Mouse (Mus musculus): ENCODE results near the gene Pea15a. TPM values are rescaled to one million over a fixed set of nuclear protein-coding genes. Genes with fewer than 3 reads are reported as not detected.

Gene Pea15a
- total RNA-seq, 2 experiments from 2014 or later = 351 to 392 TPM

DNA sequence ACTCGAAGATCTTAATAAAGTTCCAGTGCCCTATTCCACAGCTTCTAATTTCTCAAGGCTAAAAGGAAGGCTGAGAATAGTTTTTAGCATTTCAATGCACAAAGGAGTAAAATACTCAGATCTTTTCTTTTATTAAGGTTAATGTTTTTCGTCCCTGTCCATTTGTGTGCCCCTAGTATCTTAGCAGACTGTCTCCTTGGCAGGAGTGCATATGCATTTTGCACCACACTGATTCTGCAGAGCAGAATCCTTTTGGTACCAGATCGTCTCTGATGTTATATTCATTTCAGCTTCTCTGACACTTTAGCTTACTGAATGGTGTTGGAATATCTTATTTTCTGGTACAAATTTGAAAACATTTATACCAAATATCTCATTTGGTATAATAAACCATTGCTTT lies 24.8 kb downstream of the Pea15a start:
- no peak for DNase-seq (ENCODE audit: low spot score in 2 of 2)

DNA sequence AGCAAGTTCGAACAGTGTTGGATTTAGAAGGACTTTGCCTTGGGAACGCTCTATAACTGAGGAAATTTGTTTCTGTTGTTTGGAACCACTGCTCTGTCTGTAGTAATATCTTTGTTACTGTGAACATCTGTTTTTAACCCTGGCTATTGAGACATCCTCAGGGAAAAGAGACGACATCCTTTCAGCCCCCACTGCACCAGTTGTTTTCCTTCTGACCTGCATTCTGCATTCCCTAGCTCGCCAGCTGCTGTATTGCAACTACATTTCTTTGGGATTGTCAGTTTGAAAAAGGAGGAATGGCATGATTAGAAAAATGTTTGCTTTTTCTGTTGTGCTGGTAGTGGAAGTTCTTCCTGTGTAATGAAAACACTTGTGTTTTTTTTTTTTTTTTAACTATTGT lies 25.7 kb downstream of the Pea15a start:
- DNase-seq (ENCODE audit: low spot score in 2 of 2) = no peak

DNA sequence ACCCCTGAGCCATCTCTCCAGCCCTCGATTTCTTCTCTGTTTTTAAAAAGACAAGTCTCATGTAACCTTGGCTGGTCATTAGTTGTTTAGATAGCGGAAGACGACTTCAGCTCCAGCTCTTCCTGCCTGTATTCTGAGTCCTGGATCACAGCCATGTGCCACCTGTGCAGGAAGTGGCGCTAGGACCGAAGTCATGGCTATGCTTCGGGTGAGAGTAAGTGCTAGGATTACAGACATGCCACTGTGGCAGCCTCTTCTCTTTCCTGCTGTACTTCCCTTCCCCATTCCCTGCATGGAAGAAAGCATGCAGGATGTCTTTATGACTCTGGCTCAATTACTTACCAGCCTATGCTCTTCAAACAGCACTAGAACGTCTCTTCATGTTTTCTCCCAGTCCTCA lies 27.5 kb downstream of the Pea15a start:
- no peak for DNase-seq (ENCODE audit: low spot score in 2 of 2)

DNA sequence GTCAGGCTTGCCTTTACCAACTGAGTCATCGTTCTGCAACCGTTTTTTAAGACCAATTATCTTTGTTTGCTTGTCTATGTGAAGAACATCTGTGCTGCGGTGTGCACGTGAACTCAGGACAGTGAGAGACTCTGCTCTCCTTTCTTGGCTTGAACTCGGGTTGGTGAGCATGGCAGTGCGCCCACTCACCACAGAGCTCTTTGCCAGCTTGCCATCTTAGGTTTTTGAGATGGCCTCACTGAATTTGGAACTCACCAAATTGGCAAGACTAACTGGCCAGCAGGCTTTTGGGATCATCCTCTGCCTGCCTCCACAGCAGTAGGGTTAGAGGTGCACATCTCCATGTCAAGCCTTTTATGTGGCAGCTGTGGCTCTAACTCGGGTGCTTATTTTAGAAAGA lies 28.8 kb downstream of the Pea15a start:
- DNase-seq (ENCODE audit: low spot score in 2 of 2) = no peak

DNA sequence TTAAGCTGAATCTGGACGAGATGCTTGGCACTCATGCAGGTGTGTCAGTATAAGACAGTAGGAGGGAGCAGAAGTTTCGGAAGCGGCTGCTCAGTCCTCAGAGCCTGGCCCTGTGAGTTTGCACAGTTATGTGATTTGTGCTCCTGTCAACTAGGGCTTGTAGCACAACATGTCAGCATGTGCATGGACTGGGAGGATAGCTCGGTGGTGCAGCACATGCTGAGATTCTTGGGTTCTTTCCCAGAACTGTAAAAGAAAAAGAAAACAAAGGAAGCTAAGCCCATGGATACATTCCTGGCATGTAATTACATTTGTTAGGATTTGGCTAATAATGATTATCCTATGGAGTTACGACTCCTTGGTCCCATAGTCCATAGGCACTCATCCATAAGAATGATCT lies 33.4 kb downstream of the Pea15a start:
- no peak for DNase-seq (ENCODE audit: low spot score in 2 of 2)

DNA sequence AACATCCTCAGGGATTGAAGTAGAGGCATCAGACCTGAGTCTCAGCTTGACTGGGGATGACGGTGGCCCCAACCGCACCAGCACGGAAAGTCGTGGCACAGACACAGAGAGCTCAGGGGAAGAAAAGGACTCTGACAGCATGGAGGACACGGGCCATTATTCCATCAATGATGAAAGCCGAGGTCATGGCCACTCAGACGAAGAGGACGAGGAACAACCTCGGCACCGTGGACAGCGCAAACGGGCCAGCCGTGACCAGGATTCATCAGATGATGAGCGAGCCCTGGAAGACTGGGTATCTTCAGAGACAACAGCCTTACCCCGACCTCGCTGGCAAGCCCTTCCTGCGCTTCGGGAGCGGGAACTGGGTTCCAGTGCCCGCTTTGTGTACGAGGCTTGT lies 34.2 kb downstream of the Pea15a start:
- no peak for DNase-seq (ENCODE audit: low spot score in 2 of 2)

DNA sequence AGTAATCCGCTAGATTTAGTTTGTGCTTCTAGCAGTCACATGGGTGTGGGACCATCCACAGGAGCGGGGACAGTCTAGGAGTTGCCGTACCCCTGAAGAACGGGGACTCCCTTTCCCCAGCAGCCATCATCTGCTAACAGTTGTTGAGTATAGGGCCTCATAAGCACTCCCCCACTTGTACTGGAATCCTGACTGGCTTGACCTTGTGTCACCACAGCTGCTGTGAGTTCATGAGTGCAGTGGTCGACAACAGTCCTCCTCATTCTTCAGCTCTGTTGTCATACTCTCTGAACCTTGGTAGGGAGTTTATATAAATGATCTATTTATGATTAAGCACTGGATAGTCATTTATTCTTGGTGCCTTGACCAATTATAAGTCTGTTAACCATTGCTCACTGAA lies 36.8 kb downstream of the Pea15a start:
- DNase-seq (ENCODE audit: low spot score in 2 of 2) = no peak

DNA sequence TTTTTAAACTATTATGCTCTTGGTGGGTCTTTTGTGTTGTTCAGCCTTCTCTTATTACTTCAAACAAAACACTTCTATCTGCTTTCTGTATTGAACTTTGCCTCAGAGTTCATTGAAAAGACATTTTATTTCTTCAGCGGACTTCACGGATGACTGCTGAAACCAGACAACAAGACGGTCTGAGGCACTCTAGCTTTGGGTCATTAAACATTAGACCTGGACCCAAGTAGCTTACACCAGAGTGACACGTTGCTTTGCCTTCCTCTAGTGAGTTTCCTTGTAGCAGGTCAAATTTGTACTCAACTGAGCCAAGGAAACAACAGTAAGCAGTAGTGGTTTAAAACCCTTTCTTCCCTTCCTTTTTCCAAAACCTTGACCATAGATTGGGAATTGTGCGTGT lies 38.7 kb downstream of the Pea15a start:
- no peak for DNase-seq (ENCODE audit: low spot score in 2 of 2)

DNA sequence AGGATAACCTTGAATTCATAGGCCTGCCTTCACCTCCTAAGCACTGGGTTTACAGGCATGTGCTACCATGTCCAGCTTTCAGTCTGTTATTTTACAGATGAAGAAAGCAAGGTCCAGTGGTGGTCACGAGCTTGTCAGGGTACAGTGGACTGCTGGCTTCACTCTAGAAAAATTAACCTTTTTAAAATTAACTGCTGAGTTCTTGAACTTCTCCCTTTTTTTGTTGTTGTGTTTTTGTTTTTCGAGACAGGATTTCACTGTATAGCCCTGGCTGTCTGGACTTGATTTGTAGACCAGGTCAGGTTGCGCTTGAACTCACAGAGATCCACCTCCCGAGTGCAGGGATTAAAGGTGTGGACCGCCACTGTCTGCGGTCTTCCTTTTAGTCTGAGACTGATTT lies 43.6 kb downstream of the Pea15a start:
- DNase-seq (ENCODE audit: low spot score in 2 of 2) = no peak

DNA sequence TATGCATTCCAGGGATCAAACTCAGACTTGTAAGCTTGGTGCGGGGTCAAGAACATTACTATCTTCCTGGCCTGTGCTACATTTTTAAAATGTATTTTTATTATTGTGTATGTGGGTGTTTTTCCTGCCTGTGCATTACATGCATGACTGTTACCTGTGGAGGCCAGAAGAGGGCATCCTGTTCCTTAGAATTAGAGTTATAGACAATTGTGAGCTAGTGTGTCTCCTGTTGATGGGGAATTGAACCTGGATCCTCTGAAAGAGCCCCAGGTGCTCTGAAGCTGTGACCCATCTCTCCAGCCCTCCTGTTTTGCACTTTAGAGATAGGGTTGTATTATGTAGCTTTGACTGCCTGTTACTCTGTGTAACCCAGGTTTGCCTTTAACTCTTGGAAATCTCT lies 44.6 kb downstream of the Pea15a start:
- DNase-seq (ENCODE audit: low spot score in 2 of 2) = no peak

DNA sequence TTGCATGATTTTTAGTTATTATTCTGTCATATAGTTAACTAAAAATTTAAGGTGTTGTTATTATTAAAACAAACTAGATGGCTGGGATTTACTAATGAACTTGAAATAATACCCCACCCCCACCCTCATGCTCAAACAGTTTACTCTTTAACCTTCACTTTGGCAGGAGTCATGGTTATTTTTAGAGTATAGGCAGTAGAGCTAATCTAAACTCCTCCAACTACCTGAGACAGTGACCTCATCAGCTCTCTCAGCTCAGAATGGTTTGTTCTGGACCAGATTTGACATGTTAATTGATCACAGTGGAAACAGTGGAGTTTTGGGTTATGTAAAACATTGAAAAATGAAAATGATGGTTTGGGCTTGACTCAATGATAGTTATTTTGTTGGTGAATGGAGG lies 46.1 kb downstream of the Pea15a start:
- DNase-seq (ENCODE audit: low spot score in 2 of 2) = no peak

DNA sequence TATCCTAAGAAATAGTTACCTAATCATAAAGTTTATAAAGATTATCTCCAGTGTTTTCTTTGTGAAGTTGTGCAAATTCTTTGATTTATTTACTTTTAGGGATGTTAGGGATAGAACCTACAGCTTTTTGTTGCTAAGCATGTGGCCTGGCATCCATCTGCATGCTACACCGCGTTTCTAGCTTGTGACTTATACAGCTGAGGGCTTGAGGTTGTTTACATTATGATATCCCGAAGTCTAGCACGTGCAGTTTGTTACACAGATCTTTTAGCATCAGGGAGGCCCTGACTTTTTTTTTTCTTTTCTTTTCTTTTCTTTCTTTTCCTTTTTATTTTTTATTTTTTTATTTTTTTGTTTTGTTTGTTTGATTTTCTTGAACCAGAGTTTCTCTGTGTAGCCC lies 46.6 kb downstream of the Pea15a start:
- no peak for DNase-seq (ENCODE audit: low spot score in 2 of 2)

DNA sequence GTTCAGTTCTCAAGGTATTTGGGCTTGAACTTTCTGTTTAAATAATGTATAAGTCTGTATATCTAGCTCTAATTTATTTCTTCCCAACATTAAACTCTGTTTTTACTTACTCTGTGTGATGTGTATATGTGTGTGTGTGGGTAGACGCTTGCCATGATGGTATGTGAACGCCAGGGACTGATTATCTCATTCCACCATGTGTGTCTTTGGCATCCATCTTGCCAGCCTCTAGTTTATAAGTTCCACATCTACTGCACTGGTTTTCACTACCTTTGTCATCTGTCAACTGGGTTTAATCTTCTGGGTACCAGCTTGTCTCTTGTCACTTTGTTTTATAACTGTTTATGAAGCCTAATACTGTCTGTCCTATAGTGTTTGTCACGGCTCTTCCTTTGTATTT lies 51.1 kb downstream of the Pea15a start:
- DNase-seq (ENCODE audit: low spot score in 2 of 2) = no peak

DNA sequence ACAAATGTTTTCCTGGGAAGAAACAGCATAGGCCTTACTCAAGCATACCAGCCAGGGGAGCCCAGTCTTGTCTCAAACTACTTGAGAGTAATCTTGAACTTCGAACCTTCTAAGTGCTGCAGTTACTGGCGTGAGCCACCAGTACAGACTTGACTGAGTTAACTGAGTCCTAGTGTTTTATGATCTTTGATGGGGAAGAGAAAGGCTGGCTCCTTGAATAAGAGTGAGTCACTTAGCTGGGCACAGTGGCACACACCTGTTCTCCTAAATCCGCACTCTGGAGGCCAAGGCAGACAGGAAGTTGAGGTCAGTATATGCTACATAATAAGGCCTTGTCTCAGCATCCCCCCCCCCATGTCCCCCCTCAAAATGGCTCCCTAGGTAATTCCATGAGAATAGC lies 52.1 kb downstream of the Pea15a start:
- no peak for DNase-seq (ENCODE audit: low spot score in 2 of 2)

DNA sequence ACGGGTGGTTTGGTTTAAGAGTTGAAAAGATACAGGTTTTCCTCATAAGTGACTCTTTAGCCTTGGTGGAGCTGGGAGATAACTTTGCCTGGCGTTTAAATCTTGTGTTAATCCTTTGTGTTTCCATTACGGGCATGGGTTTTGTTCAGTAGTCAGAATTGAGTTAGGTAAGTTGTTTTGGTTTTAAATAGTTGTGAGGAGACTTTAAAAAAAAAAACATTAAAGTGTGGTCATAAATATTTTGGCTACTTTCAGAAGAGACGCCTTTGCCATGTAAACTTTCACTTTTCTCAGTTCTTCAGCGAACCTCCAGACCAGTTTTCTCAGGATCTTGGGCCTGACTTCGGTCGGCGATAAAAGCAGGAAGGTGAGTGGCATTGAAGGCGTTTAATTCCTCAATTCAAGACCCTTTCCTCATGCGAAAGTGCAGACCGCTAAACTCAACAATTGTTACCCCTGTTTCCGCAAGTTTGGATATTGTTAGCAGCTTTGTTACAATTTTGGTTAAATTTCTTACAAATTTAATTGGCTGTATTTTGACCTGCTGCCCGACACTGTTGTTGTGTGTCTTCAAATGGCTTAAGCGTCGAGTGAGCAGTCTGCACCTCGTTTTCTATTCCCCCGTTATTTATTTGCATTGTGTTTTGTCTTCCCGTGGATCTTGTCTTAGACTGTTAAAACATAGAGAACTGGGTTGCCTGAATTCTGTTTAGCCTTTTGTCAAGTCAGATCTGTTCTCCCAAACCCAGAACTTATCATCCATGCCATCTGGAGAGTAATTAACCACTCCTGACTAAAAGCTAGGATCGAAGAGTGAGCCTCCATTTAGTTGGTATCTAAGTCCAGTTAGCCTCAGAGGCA lies 57.4 kb downstream of the Pea15a start:
- DNase-seq (ENCODE audit: low spot score in 2 of 2) = no peak

DNA sequence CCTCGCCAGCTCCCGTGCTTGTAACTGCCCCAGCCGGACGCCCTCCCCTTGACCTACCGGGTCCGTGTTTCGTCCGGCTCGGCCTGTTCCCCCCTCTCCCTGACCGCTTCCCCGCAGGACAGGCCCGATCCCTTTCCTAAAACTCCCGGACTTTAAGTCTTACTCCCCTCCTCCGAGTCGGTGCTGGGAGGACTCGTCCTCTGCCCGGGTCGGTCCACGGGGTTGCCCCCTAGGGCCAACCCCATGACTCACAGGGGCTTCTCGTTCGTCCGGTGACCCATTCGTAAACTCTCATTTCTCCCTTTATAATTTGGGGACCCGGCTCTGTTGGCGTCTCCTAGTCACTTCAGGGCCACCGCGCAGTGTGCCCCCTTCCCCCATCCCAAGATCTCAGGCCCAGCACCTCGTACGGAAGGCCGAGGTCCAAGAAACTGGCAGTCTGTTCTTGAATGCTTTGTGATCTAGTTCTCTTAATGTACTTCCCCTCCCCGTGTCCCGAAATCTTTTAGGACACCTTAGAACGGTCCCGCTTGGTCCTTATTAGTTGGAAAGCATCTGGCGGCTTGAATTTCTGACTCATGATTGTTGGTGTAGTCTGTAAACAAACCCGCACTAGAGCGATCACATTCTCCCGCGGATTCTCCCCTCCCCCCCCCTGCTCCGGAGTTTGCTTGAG lies 58.2 kb downstream of the Pea15a start:
- peak; percentile 25 to 44 for DNase-seq (ENCODE audit: low spot score in 2 of 2)

DNA sequence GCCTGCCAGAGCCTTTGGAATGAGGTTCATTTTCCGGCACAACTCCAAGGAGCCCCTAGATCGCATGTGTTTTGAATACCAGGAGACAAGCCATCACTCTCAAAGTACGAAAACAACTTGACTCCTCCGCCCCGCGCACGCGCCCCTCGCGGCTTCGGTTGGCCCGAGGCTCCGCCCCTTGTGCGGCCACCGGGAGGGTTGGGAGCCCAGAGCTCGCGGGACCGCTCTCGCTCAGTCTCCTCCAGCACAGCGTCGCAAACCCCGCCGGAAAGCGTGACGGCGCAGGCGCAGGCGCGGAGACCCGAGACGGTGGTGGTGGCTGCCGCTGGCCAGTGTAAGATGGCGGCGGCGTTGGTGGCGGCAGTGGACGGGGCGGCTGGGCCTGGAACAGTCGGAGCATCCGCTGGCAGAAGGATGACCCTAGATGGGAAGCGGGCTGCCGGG lies 58.7 kb downstream of the Pea15a start, which contains the start of gene Dcaf8:
Dcaf8 (plus strand) TSS at position 250 of the 444 bp plus-strand sequence.
- DNase-seq (ENCODE audit: low spot score in 2 of 2) = peak; percentile 94 to 97

Other genes with a start within 250 kb of the Pea15a start
- gene Vangl2, start 178.4 kb downstream of the Pea15a start, total RNA-seq (2021) = 10 to 100 TPM; 32.3 to 33.0 TPM
- 1 to 10 TPM; 1.8 TPM for gene Nhlh1, start 149.2 kb downstream of the Pea15a start, total RNA-seq (2021)
- 100 to 1,000 TPM; 165 TPM for gene Copa, start 124.3 kb downstream of the Pea15a start, total RNA-seq (2021)
- gene Ncstn, start 124.0 kb downstream of the Pea15a start, total RNA-seq (2021) = 10 to 100 TPM; 72.0 to 79.4 TPM
- 100 to 1,000 TPM; 105 to 106 TPM for gene Pex19, start 80.0 kb downstream of the Pea15a start, total RNA-seq (2021)
- gene Dcaf8, start 58.7 kb downstream of the Pea15a start, total RNA-seq (2021) = 10 to 100 TPM; 85.4 to 90.5 TPM
- gene Casq1, start 13.1 kb upstream of the Pea15a start, total RNA-seq (2021) = 1 to 10 TPM; 1.2 to 1.6 TPM
- not detected for gene Atp1a4, start 51.6 kb upstream of the Pea15a start, total RNA-seq (2021)
- 100 to 1,000 TPM; 178 to 204 TPM for gene Igsf8, start 54.8 kb upstream of the Pea15a start, total RNA-seq (2021)
- 100 to 1,000 TPM; 472 TPM for gene Atp1a2, start 91.3 kb upstream of the Pea15a start, total RNA-seq (2021)
- 10 to 100 TPM; 38.4 to 46.7 TPM for gene Kcnj9, start 122.5 kb upstream of the Pea15a start, total RNA-seq (2021)
- gene Kcnj10, start 134.4 kb upstream of the Pea15a start, total RNA-seq (2021) = 10 to 100 TPM; 70.7 to 73.5 TPM
- gene Pigm, start 169.7 kb upstream of the Pea15a start, total RNA-seq (2021) = 10 to 100 TPM; 10.2 to 10.8 TPM

All from layer of hippocampus, postnatal 10 days (tissue).